Mouse (Mus musculus) thymus, adult 2 months (tissue): ENCODE data around the gene Defb36.

ENCODE experiments used
- CTCF ChIP-seq: fragments of 200-500 bp; IDR thresholded peaks from 2 replicates; pipeline ENCODE4 v1.5.1; 2012; ENCODE audit warnings: mild to moderate bottlenecking, control low read depth, low read length, moderate library complexity, borderline replicate concordance; ENCODE audit not compliant: control insufficient read depth, poor library complexity, insufficient read depth; ENCODE audit errors: extremely low read depth
- POLR2A ChIP-seq: fragments of 200-500 bp; IDR thresholded peaks from 2 replicates; pipeline ENCODE4 v1.6.1; 2012; ENCODE audit warnings: mild to moderate bottlenecking, low read length, control low read depth, moderate library complexity; ENCODE audit not compliant: control insufficient read depth, poor library complexity, insufficient read depth; ENCODE audit errors: extremely low read depth

- TF ChIP-seq POLR2A (no peak), CTCF (no peak)
Measured at GRCm38 (mm10) chr2:152556655-152557054, 47.5 kb upstream of the Defb36 start.
